Mouse (Mus musculus): ENCODE results near the gene Wipf3. TPM values are rescaled to one million over a fixed set of nuclear protein-coding genes. Genes with fewer than 3 reads are reported as not detected.

Gene Wipf3
- polyA plus RNA-seq, 1 experiment from 2014 or later: 0.55 TPM

GRCm38 (mm10) chr6:54502661-54503115 lies 73.3 kb downstream of the Wipf3 start:
- Histone ChIP-seq H3K9me3 (ENCODE audit: control insufficient read depth, low read length) (no peaks in the 10 kb centered on the region; the same call in 1 of the 2 replicates), H3K27ac (ENCODE audit: low read depth, low read length) (no peak overlapping the region), H3K27me3 (ENCODE audit: control insufficient read depth, insufficient read depth, low read length) (no peaks in the 10 kb centered on the region), H3K4me1 (ENCODE audit: control insufficient read depth, insufficient read depth, low read length) (peaks cover 2% of the 10 kb centered on the region; the same call in 1 of the 2 replicates), H3K9ac (ENCODE audit: low read length) (no peak overlapping the region), H3K4me3 (ENCODE audit: low read depth, low read length) (no peak overlapping the region), H3K36me3 (ENCODE audit: control insufficient read depth, insufficient read depth, low read length) (no peaks in the 10 kb centered on the region), H3K4me2 (no peak overlapping the region)
- WGBS: 84% methylated on average over 6 of the region's 6 CpGs
- no peak for ATAC-seq (ENCODE audit: low FRiP score)
- DNase-seq (ENCODE audit: low spot score, missing footprints): no peak

- WGBS: 95% methylated on average over 11 of the region's 11 CpGs
- Histone ChIP-seq H3K4me1 (ENCODE audit: control insufficient read depth, insufficient read depth, low read length) (peaks cover 18% of the 10 kb centered on the region), H3K27ac (ENCODE audit: low read depth, low read length) (no peak overlapping the region), H3K27me3 (ENCODE audit: control insufficient read depth, insufficient read depth, low read length) (no peaks in the 10 kb centered on the region), H3K9me3 (ENCODE audit: control insufficient read depth, low read length) (no peaks in the 10 kb centered on the region), H3K9ac (ENCODE audit: low read length) (no peak overlapping the region), H3K4me3 (ENCODE audit: low read depth, low read length) (no peak overlapping the region), H3K4me2 (no peak overlapping the region), H3K36me3 (ENCODE audit: control insufficient read depth, insufficient read depth, low read length) (0 out of 2 replicates have a peak, but pooled peaks cover 2% of the 10 kb centered on the region)
- ATAC-seq (ENCODE audit: low FRiP score) (no peak), DNase-seq (ENCODE audit: low spot score, missing footprints) (no peak)
Measured at GRCm38 (mm10) chr6:54506318-54506717, 76.9 kb downstream of the Wipf3 start.

- DNase-seq (ENCODE audit: low spot score, missing footprints): peak; percentile 88
- Histone ChIP-seq H3K9ac (ENCODE audit: low read length) (no peak overlapping the region), H3K36me3 (ENCODE audit: control insufficient read depth, insufficient read depth, low read length) (0 out of 2 replicates have a peak, but pooled peaks cover 2% of the 10 kb centered on the region), H3K27me3 (ENCODE audit: control insufficient read depth, insufficient read depth, low read length) (no peaks in the 10 kb centered on the region), H3K4me3 (ENCODE audit: low read depth, low read length) (no peak overlapping the region), H3K4me1 (ENCODE audit: control insufficient read depth, insufficient read depth, low read length) (peaks cover 18% of the 10 kb centered on the region), H3K9me3 (ENCODE audit: control insufficient read depth, low read length) (no peaks in the 10 kb centered on the region), H3K27ac (ENCODE audit: low read depth, low read length) (no peak overlapping the region; the same call in 1 of the 2 replicates), H3K4me2 (no peak overlapping the region)
- peak; percentile 48 for ATAC-seq (ENCODE audit: low FRiP score)
- WGBS: 39% methylated on average over 8 of the region's 8 CpGs
Measured at GRCm38 (mm10) chr6:54507002-54507401, 77.6 kb downstream of the Wipf3 start.

- peak; percentile 49 for ATAC-seq (ENCODE audit: low FRiP score)
- no peaks in the 10 kb centered on the region for H3K27me3 ChIP-seq (ENCODE audit: control insufficient read depth, insufficient read depth, low read length)
- H3K9ac ChIP-seq (ENCODE audit: low read length): no peak overlapping the region
- no peak overlapping the region for H3K4me2 ChIP-seq
- H3K9me3 ChIP-seq (ENCODE audit: control insufficient read depth, low read length): no peaks in the 10 kb centered on the region
- 66% methylated on average over 5 of the region's 5 CpGs for WGBS
- peaks cover 18% of the 10 kb centered on the region for H3K4me1 ChIP-seq (ENCODE audit: control insufficient read depth, insufficient read depth, low read length)
- 0 out of 2 replicates have a peak, but pooled peaks cover 2% of the 10 kb centered on the region for H3K36me3 ChIP-seq (ENCODE audit: control insufficient read depth, insufficient read depth, low read length)
- DNase-seq (ENCODE audit: low spot score, missing footprints): no peak
- H3K27ac ChIP-seq (ENCODE audit: low read depth, low read length): 0 out of 2 replicates have a peak overlapping the region, but pooled peaks have one; percentile 70
- H3K4me3 ChIP-seq (ENCODE audit: low read depth, low read length): no peak overlapping the region
Measured at GRCm38 (mm10) chr6:54507808-54508207, 78.4 kb downstream of the Wipf3 start.

GRCm38 (mm10) chr6:54508256-54508793 lies 78.9 kb downstream of the Wipf3 start:
- H3K27ac ChIP-seq (ENCODE audit: low read depth, low read length): peak overlapping the region; percentile 70
- DNase-seq (ENCODE audit: low spot score, missing footprints): no peak
- H3K4me1 ChIP-seq (ENCODE audit: control insufficient read depth, insufficient read depth, low read length): peaks cover 18% of the 10 kb centered on the region
- H3K9me3 ChIP-seq (ENCODE audit: control insufficient read depth, low read length): no peaks in the 10 kb centered on the region
- no peak overlapping the region for H3K4me3 ChIP-seq (ENCODE audit: low read depth, low read length)
- H3K4me2 ChIP-seq: no peak overlapping the region
- peak; percentile 72 for ATAC-seq (ENCODE audit: low FRiP score)
- peak overlapping the region; percentile 2 for H3K9ac ChIP-seq (ENCODE audit: low read length)
- 0 out of 2 replicates have a peak, but pooled peaks cover 2% of the 10 kb centered on the region for H3K36me3 ChIP-seq (ENCODE audit: control insufficient read depth, insufficient read depth, low read length)
- H3K27me3 ChIP-seq (ENCODE audit: control insufficient read depth, insufficient read depth, low read length): no peaks in the 10 kb centered on the region
- 40% methylated on average over 6 of the region's 6 CpGs for WGBS

GRCm38 (mm10) chr6:54509264-54509663 lies 79.9 kb downstream of the Wipf3 start:
- ATAC-seq (ENCODE audit: low FRiP score) (no peak; the same call in 1 of the 2 replicates), DNase-seq (ENCODE audit: low spot score, missing footprints) (no peak)
- H3K9me3 ChIP-seq (ENCODE audit: control insufficient read depth, low read length): no peaks in the 10 kb centered on the region
- H3K9ac ChIP-seq (ENCODE audit: low read length): no peak overlapping the region
- no peak overlapping the region for H3K4me2 ChIP-seq
- 0 out of 2 replicates have a peak, but pooled peaks cover 5% of the 10 kb centered on the region for H3K36me3 ChIP-seq (ENCODE audit: control insufficient read depth, insufficient read depth, low read length)
- H3K27ac ChIP-seq (ENCODE audit: low read depth, low read length): peak overlapping the region; percentile 70
- H3K4me1 ChIP-seq (ENCODE audit: control insufficient read depth, insufficient read depth, low read length): peaks cover 18% of the 10 kb centered on the region
- no peak overlapping the region for H3K4me3 ChIP-seq (ENCODE audit: low read depth, low read length)
- WGBS: 93% methylated on average over 13 of the region's 13 CpGs
- no peaks in the 10 kb centered on the region for H3K27me3 ChIP-seq (ENCODE audit: control insufficient read depth, insufficient read depth, low read length)

- no peak overlapping the region for H3K4me3 ChIP-seq (ENCODE audit: low read depth, low read length)
- WGBS: 81% methylated on average over 2 of the region's 2 CpGs
- H3K27ac ChIP-seq (ENCODE audit: low read depth, low read length): no peak overlapping the region
- H3K4me1 ChIP-seq (ENCODE audit: control insufficient read depth, insufficient read depth, low read length): peaks cover 17% of the 10 kb centered on the region
- no peak overlapping the region for H3K9ac ChIP-seq (ENCODE audit: low read length)
- H3K36me3 ChIP-seq (ENCODE audit: control insufficient read depth, insufficient read depth, low read length): 0 out of 2 replicates have a peak, but pooled peaks cover 5% of the 10 kb centered on the region
- DNase-seq (ENCODE audit: low spot score, missing footprints) (no peak), ATAC-seq (ENCODE audit: low FRiP score) (no peak)
- H3K27me3 ChIP-seq (ENCODE audit: control insufficient read depth, insufficient read depth, low read length): no peaks in the 10 kb centered on the region
- H3K4me2 ChIP-seq: no peak overlapping the region
- no peaks in the 10 kb centered on the region for H3K9me3 ChIP-seq (ENCODE audit: control insufficient read depth, low read length)
Measured at GRCm38 (mm10) chr6:54512256-54512655, 82.9 kb downstream of the Wipf3 start.

GRCm38 (mm10) chr6:54516512-54517134 lies 87.2 kb downstream of the Wipf3 start:
- H3K4me3 ChIP-seq (ENCODE audit: low read depth, low read length): no peak overlapping the region
- DNase-seq (ENCODE audit: low spot score, missing footprints): no peak
- no peak overlapping the region for H3K9ac ChIP-seq (ENCODE audit: low read length)
- peaks cover 5% of the 10 kb centered on the region; the same call in 1 of the 2 replicates for H3K36me3 ChIP-seq (ENCODE audit: control insufficient read depth, insufficient read depth, low read length)
- H3K27ac ChIP-seq (ENCODE audit: low read depth, low read length): no peak overlapping the region
- H3K4me2 ChIP-seq: no peak overlapping the region
- WGBS: 95% methylated on average over 2 of the region's 2 CpGs
- no peaks in the 10 kb centered on the region for H3K9me3 ChIP-seq (ENCODE audit: control insufficient read depth, low read length)
- no peaks in the 10 kb centered on the region for H3K27me3 ChIP-seq (ENCODE audit: control insufficient read depth, insufficient read depth, low read length)
- peak; percentile 57; the same call in 1 of the 2 replicates for ATAC-seq (ENCODE audit: low FRiP score)
- H3K4me1 ChIP-seq (ENCODE audit: control insufficient read depth, insufficient read depth, low read length): no peaks in the 10 kb centered on the region

GRCm38 (mm10) chr6:54518758-54519157 lies 89.4 kb downstream of the Wipf3 start:
- Histone ChIP-seq H3K9me3 (ENCODE audit: control insufficient read depth, low read length) (no peaks in the 10 kb centered on the region), H3K36me3 (ENCODE audit: control insufficient read depth, insufficient read depth, low read length) (peaks cover 10% of the 10 kb centered on the region), H3K4me1 (ENCODE audit: control insufficient read depth, insufficient read depth, low read length) (no peaks in the 10 kb centered on the region), H3K4me2 (no peak overlapping the region), H3K27me3 (ENCODE audit: control insufficient read depth, insufficient read depth, low read length) (no peaks in the 10 kb centered on the region), H3K9ac (ENCODE audit: low read length) (no peak overlapping the region), H3K4me3 (ENCODE audit: low read depth, low read length) (no peak overlapping the region), H3K27ac (ENCODE audit: low read depth, low read length) (no peak overlapping the region)
- DNase-seq (ENCODE audit: low spot score, missing footprints): no peak
- no peak for ATAC-seq (ENCODE audit: low FRiP score)
- 72% methylated on average over 5 of the region's 5 CpGs for WGBS
